Mouse (Mus musculus) cerebellum, postnatal 4 days (tissue): ENCODE measurements around the gene Gp5.
"Not testable (repeated sequence)": the region's sequence is repeated elsewhere in the genome, so short reads cannot be mapped to it uniquely, and the experiment has no call there.

Source experiments
- DNase-seq, 2 experiments: peaks; one replicate each; pipeline ENCODE4 v3.0.0; 2022; ENCODE audit warnings: low spot score in 2 of 2, mixed read lengths in 1 of 2

The Gp5 gene

DNA sequence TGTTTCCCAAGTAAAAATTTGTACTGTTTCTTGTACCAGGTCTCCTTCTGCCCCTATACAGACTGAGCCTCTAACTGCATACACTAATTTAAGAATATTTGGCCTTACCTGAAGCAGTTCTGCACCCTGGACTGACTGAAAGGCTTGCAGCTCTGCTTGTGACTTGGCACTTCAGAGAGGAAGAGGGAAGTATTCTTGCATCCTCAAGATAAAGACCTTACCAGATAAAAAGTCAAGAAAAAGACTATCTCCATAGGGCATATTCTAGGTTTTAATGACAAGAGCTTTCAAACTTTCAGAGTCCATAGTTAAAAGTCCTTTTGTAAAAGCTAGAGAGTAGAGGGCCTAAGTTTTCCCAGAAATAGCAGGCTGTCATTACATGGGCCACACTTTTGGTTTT lies at the start of gene Gp5:
Gp5 (minus strand) TSS at position 133 of the 400 bp plus-strand sequence.
- DNase-seq = no peak

DNA sequence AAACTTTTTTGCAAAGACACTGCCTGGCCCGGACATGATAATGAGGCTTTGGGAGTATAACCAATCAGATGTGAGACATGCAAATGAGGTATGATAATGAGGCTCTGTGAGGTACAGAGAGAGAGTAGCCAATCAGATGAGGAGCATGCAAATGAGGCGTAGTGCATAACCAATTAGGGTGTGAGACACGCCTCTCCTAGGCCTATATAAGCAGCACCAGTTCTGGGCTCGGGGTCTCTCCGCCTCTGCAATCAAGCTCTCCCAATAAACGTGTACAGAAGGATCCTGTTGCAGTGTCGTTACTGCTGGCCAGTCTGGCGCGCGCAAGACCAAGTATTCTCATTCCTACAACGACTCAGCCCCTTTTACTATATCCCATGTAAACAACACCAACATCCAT lies 42.9 kb upstream of the Gp5 start:
- DNase-seq = not testable (repeated sequence)

GRCm38 (mm10) chr16:30314236-30314635 lies 3.7 kb upstream of the Gp5 start:
- no peak for DNase-seq

DNA sequence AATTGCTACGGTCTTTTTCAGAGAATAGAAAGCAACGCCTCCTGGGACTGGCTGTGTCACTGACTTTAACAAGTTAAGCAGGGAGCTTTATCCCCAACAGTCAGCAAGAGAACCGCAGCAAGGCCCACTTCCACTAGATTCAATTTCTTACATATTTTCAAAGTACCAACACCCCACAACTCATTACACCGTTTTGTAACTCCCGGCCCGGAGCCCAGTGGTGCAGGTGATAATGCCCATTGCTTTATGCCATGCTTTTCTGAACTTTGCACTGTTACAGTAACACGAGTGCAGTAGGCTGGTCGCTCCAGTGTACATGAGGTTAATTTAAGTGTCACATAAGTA lies 436 bp downstream of the Gp5 start:
- DNase-seq = no peak

GRCm38 (mm10) chr16:30309395-30310170 lies 996 bp downstream of the Gp5 start:
- no peak for DNase-seq

- DNase-seq = peak in 1 of 2 experiments; percentile 45
Observed at GRCm38 (mm10) chr16:30308616-30309394, 1.8 kb downstream of the Gp5 start.

- DNase-seq = no peak
Observed at GRCm38 (mm10) chr16:30307961-30308615, 2.5 kb downstream of the Gp5 start.

- DNase-seq = no peak
Observed at GRCm38 (mm10) chr16:30307306-30307705, 3.3 kb downstream of the Gp5 start.

GRCm38 (mm10) chr16:30306102-30306501 lies 4.5 kb downstream of the Gp5 start:
- no peak for DNase-seq

- no peak for DNase-seq
Observed at GRCm38 (mm10) chr16:30304236-30304635, 6.3 kb downstream of the Gp5 start.

- no peak for DNase-seq
Observed at GRCm38 (mm10) chr16:30303411-30303810, 7.2 kb downstream of the Gp5 start.

- no peak for DNase-seq
Observed at GRCm38 (mm10) chr16:30302686-30303085, 7.9 kb downstream of the Gp5 start.

DNA sequence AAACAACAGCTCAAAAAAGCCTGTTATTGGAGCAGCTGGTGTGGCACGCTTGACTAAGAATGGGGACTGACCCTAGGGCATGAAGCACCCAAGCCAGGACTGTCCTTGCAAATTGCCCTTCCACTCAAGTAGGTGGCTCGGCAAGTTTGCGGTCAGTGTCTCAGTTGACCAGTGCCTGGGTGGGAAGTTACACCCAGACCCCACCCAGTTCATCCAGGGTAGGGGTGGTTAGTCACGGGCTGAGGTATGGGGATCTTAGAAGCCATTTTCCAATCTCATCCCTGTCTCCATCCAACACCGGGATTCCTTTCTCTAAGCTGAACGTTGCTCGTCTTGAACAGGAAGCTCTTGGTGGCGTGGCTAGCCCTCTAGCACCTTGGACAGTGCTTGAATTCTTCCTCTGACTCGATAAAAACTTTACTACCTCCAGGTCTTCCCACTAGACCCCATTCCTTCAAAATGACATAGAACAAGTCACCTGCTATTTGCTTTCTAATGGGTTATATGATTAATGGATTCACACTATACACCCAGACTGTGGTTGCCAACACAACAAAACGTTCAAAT lies 10.8 kb downstream of the Gp5 start:
- no peak for DNase-seq

DNA sequence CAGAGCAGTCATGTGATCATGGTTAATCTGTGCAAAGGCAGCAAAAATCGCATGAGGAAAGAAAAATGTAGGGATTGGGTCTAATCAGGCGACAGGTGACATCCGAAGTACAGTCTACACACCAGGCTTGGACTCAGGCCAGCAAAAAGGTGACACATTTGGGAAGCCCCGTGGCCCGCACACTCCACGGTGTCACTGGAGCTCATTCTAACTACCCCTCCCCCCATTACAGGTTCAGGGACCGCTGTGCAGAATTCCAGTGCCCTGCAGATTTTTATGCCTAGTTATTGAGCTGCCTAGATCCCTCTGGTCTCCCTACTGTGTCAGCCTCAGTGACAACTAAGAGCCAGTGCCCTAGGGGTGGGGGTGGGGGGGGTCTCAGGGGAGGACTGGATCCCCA lies 13.1 kb downstream of the Gp5 start:
- DNase-seq = no peak

DNA sequence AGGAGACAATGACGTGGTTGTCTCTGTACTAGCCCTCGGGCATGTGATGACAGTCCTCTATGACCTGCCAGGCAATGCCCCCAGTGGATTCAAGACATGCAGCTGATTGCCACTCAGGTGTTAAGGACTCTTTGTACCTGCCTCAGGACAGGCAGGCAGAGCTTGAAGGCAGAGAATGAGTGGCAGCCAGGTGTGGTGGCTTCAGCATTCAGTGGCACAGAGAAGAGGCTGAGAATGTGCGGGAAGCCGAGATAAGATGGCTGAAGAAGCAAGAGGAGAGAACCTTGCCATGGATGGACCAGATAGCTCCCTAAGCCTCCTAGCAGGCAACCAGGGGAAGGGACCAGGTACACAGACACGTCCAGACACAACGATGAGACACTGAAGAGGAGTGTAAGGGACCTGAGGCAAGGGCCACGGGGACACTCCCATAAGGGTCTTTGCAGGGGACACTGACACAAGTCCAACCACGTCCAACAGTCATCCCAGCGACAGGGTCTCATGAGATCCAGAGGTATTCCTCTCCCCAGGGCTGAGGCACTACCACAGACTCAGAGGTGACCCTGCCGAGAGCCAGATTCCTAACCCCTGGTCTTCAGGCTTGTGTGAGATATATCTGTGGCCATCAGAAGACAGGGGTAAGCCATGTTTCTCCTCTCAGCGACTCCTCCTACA lies 13.8 kb downstream of the Gp5 start:
- no peak for DNase-seq

GRCm38 (mm10) chr16:30295106-30295505 lies 15.5 kb downstream of the Gp5 start:
- no peak for DNase-seq

DNA sequence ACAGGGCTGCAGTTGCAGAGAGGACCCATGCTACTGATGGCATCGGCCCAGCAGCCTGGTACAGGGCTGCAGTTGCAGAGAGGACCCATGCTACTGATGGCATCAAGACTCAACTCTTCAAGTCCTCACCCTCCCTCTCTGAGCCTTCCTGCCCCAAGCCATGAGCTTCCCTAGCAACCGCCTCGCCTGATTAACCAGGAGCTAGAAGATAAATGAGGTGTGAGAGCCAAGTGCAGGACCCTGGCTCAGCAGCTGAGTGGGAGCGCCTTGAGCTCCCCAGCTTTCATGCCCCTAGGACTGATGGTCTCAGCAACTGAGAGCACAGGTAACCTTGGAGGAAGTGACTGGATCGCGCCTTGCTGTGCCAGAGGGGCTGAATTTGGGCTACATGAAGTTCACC lies 20.1 kb downstream of the Gp5 start:
- no peak for DNase-seq

- no peak for DNase-seq
Observed at GRCm38 (mm10) chr16:30285701-30286100, 24.9 kb downstream of the Gp5 start.

- DNase-seq = peak in 1 of 2 experiments; percentile 39
Observed at GRCm38 (mm10) chr16:30283743-30284337, 26.7 kb downstream of the Gp5 start.

DNA sequence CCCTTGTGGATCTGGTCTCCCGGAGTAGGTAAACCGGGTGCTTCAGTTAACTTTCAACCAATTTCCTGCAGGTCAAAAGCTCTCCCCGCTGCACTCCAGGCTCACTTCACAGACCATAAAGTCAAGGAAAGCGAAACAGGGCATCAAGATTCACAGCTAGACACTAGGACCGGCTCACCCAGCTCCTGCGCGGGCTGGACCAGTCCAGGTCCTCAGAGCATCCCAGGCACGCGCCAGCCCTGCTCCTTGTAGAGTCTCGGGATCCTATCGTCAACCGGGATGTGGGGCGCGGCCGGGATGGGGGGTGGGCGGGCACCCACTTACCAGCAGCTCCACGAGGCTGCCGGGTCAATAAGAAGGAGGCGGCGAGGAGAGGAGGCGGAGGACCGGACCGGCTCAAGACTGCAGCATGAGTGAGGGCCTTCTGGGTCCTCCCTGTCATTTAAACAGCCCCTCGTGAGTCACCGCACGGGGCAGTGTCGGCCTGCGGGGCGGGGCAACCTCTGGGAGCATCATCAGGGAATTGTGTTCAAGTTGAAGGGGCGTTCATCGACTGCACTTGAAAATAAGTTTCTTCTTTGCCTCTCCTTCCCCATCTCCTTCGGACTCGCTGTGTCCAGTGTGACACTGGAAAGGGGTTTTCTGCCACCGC lies 27.6 kb downstream of the Gp5 start, which contains the start of gene Lrrc15:
Lrrc15 (minus strand) TSS at position 413 of the 652 bp plus-strand sequence.
- DNase-seq = no peak
